Mouse (Mus musculus) cerebellum, adult 2 months (tissue): Measurements from ENCODE around the gene Psme3.

Experiments
- CTCF ChIP-seq: fragments of 200-500 bp; IDR thresholded peaks from 2 replicates; pipeline ENCODE4 v1.5.1; 2011; ENCODE audit warnings: low read depth, mild to moderate bottlenecking, control low read depth, low read length, moderate library complexity, borderline replicate concordance; ENCODE audit not compliant: insufficient read depth
- POLR2A ChIP-seq: fragments of 200-500 bp; IDR thresholded peaks from 2 replicates; pipeline ENCODE4 v1.6.1; 2011; ENCODE audit warnings: low read length, control low read depth, borderline replicate concordance; ENCODE audit not compliant: insufficient read depth

- TF ChIP-seq CTCF (no peak), POLR2A (no peak)
Measured at GRCm38 (mm10) chr11:101355916-101356315, 39.9 kb downstream of the Psme3 start.
